Mouse (Mus musculus): ENCODE data around the gene Gm16181. TPM values are rescaled to one million over a fixed set of nuclear protein-coding genes. Genes with fewer than 3 reads are reported as not detected.

The Gm16181 gene
- polyA plus RNA-seq, 1 experiment: not detected

DNA sequence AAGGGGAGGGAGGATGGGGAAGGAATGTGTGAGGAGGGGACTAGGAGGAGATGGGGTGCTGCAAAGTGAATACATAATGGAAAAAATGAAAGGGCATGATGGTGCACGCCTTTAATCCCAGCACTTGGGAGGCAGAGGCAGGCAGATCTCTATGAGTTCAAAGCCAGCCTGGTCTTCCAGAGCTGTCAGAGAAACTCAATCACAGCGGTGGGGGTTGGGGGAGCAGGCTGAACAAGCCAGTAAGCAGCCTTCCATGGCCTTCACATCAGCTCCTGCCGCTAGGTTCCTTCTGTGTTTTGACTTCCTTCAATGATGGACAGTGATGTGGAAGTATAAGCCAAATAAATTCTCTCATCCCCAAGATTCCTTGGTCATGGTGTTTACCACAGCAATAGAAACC is 34.7 kb downstream of the Gm16181 start:
- H3K4me3 ChIP-seq (ENCODE audit: insufficient read depth, poor library complexity, severe bottlenecking): no peak overlapping the region
- H3ac ChIP-seq (ENCODE audit: control insufficient read depth, insufficient read length, low read depth): no peak overlapping the region
- H3K79me3 ChIP-seq (ENCODE audit: low read depth): peaks cover 2% of the 10 kb centered on the region
- no peak for TF ChIP-seq CEBPB (IDR thresholded peaks at IDR 0.05; ENCODE audit: low read depth)
- TF ChIP-seq FOSL1 (IDR thresholded peaks at IDR 0.05; ENCODE audit: insufficient read depth, low read length, poor library complexity, severe bottlenecking): no peak
- TF ChIP-seq MYOG (IDR thresholded peaks at IDR 0.05; ENCODE audit: control insufficient read depth, extremely low read depth, insufficient read length): no peak
- no peak for TF ChIP-seq MAX (IDR thresholded peaks at IDR 0.05)
- TF ChIP-seq CTCF (IDR thresholded peaks at IDR 0.05; ENCODE audit: control insufficient read depth, insufficient read depth, insufficient read length): no peak
- no peak for TF ChIP-seq MYOD1 (IDR thresholded peaks at IDR 0.05; ENCODE audit: control insufficient read depth, insufficient read length, low read depth)
- TF ChIP-seq USF1 (IDR thresholded peaks at IDR 0.05; ENCODE audit: low read depth): no peak
- H3K79me2 ChIP-seq (ENCODE audit: control insufficient read depth, insufficient read depth): peaks cover 10% of the 10 kb centered on the region
- H3K27me3 ChIP-seq (ENCODE audit: control insufficient read depth, insufficient read depth, insufficient read length): no peaks in the 10 kb centered on the region
- peaks cover 41% of the 10 kb centered on the region for H3K36me3 ChIP-seq (ENCODE audit: control insufficient read depth, insufficient read depth)

DNA sequence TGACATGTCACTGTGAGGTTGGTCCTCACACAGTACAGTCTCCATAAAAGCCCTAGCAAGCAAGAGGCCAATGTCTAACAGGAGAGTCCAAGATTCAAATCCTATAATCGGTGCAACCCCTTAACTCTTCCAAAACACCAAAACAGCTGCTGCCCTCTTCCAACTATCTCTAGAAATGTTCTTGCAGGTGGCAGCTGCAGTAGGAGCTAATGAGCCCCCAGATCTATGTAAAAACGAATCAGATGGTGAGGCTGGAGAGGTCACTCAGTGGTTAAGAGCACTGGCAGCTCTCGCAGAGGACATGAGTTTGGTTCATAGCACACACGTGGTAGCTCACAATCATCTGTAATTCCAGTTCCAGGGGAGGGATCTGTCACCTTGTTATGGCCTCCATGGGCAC is 35.1 kb downstream of the Gm16181 start:
- Histone ChIP-seq H3K4me3 (ENCODE audit: insufficient read depth, poor library complexity, severe bottlenecking) (no peak overlapping the region), H3K79me3 (ENCODE audit: low read depth) (peaks cover 2% of the 10 kb centered on the region), H3K36me3 (ENCODE audit: control insufficient read depth, insufficient read depth) (peaks cover 37% of the 10 kb centered on the region), H3K27me3 (ENCODE audit: control insufficient read depth, insufficient read depth, insufficient read length) (no peaks in the 10 kb centered on the region), H3K79me2 (ENCODE audit: control insufficient read depth, insufficient read depth) (peaks cover 6% of the 10 kb centered on the region), H3ac (ENCODE audit: control insufficient read depth, insufficient read length, low read depth) (no peak overlapping the region)
- TF ChIP-seq USF1 (IDR thresholded peaks at IDR 0.05; ENCODE audit: low read depth) (no peak), CEBPB (IDR thresholded peaks at IDR 0.05; ENCODE audit: low read depth) (no peak)

DNA sequence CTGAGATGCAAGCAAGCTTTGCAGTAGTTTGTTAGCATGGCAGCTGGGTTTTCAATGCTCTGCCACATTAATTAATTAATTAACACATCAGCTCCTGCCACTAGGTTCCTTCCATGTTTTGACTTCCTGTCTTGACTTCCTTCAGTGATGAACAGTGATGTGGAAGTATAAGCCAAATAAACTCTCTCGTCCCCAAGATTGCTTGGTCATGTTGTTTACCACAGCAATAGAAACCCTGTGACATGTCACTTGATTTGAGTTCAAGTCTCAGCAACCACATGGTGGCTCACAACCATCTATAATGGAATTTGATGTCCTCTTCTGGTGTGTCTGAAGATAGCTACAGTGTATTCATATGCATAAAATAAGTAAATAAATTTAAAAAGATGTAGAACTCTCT is 36.7 kb downstream of the Gm16181 start:
- no peaks in the 10 kb centered on the region for H3K79me2 ChIP-seq (ENCODE audit: control insufficient read depth, insufficient read depth)
- H3K36me3 ChIP-seq (ENCODE audit: control insufficient read depth, insufficient read depth): peaks cover 22% of the 10 kb centered on the region
- no peak overlapping the region for H3ac ChIP-seq (ENCODE audit: control insufficient read depth, insufficient read length, low read depth)
- no peak for TF ChIP-seq USF1 (IDR thresholded peaks at IDR 0.05; ENCODE audit: low read depth)
- TF ChIP-seq CEBPB (IDR thresholded peaks at IDR 0.05; ENCODE audit: low read depth): no peak
- no peak for TF ChIP-seq MYOG (IDR thresholded peaks at IDR 0.05; ENCODE audit: control insufficient read depth, extremely low read depth, insufficient read length)
- no peak for TF ChIP-seq MAX (IDR thresholded peaks at IDR 0.05)
- no peak for TF ChIP-seq MYOD1 (IDR thresholded peaks at IDR 0.05; ENCODE audit: control insufficient read depth, insufficient read length, low read depth)
- no peak for TF ChIP-seq CTCF (IDR thresholded peaks at IDR 0.05; ENCODE audit: control insufficient read depth, insufficient read depth, insufficient read length)
- no peak for TF ChIP-seq FOSL1 (IDR thresholded peaks at IDR 0.05; ENCODE audit: insufficient read depth, low read length, poor library complexity, severe bottlenecking)
- no peaks in the 10 kb centered on the region for H3K27me3 ChIP-seq (ENCODE audit: control insufficient read depth, insufficient read depth, insufficient read length)
- H3K4me3 ChIP-seq (ENCODE audit: insufficient read depth, poor library complexity, severe bottlenecking): no peak overlapping the region
- H3K79me3 ChIP-seq (ENCODE audit: low read depth): no peaks in the 10 kb centered on the region

DNA sequence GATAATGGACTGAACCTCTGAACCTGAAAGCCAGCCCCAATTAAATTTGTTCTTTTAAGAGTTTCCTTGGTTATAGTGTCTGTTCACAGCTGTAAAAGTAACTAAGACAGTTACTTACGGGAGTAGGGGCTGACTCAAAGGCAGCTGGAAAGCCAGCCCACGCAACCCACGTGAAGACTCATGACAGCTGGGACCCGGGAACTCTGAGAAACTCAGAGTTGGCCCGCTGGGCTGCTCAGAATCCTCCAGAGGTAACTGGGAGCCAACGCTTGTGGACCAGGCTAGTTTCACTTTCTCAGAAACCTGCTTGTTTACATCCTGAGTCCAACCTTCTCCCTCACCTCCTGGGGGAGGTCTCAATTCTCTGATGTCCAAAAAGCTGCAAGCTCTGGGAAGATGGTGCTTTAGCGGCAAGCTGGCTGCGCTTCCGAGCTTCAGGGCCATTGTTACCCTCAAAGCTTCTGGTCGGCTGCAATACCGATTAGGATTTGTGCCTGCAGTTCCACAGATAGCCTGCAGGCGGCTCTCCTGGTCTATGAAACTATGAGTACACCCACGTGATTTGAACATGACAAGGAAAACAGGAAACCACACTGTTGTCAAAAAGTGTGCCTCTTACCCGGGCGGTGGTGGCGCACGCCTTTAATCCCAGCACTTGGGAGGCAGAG is 37.3 kb downstream of the Gm16181 start:
- Histone ChIP-seq H3K79me3 (ENCODE audit: low read depth) (no peaks in the 10 kb centered on the region), H3K4me3 (ENCODE audit: insufficient read depth, poor library complexity, severe bottlenecking) (peak overlapping the region; percentile 30), H3K36me3 (ENCODE audit: control insufficient read depth, insufficient read depth) (peaks cover 16% of the 10 kb centered on the region), H3ac (ENCODE audit: control insufficient read depth, insufficient read length, low read depth) (peak overlapping the region; percentile 85), H3K79me2 (ENCODE audit: control insufficient read depth, insufficient read depth) (no peaks in the 10 kb centered on the region), H3K27me3 (ENCODE audit: control insufficient read depth, insufficient read depth, insufficient read length) (no peaks in the 10 kb centered on the region)
- TF ChIP-seq MAX (IDR thresholded peaks at IDR 0.05): peak; percentile 81
- no peak for TF ChIP-seq CEBPB (IDR thresholded peaks at IDR 0.05; ENCODE audit: low read depth)
- TF ChIP-seq MYOD1 (IDR thresholded peaks at IDR 0.05; ENCODE audit: control insufficient read depth, insufficient read length, low read depth): peak; percentile 66
- peak; percentile 91 for TF ChIP-seq USF1 (IDR thresholded peaks at IDR 0.05; ENCODE audit: low read depth)
- TF ChIP-seq CTCF (IDR thresholded peaks at IDR 0.05; ENCODE audit: control insufficient read depth, insufficient read depth, insufficient read length): peak; percentile 34
- no peak for TF ChIP-seq MYOG (IDR thresholded peaks at IDR 0.05; ENCODE audit: control insufficient read depth, extremely low read depth, insufficient read length)

DNA sequence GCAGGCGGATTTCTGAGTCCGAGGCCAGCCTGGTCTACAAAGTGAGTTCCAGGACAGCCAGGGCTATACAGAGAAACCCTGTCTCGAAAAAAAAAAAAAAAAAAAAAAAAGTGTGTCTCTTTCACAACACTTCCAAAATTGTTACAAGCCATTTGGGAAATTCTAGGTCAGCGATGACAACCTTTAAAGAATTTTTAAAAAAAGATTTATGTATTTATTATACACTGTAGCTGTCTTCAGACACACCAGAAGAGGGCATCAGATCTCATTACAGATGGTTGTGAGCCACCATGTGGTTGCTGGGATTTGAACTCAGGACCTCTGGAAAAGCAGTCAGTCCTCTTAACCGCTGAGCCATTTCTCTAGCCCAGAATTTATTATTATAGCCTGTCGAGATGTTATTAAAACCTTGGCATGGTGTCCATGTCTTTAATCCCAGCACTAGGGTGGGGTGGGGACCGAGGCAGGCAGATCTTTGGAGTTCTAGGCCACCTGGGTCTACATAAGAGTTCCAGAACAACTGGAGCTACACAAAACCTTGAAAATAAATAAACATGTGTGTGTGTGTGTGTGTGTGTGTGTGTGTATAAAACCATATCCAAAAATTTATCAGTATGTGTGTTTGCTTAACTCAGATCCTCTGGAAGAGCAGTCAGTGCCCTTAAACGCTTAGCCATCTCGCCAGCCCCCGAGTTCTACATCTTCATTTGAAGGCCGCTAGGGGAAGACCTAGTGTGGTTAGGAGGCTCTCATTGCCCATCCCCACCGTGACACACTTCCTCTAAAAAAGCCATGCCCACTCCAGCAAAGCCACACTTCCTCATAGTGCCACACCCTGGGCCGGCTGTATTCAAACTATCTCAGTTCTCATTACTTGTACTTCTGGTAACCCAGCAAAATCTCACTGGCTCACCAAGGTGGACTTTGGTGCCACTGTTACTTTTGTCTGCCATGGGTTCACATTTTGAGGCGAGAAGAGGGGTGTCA is 38.2 kb downstream of the Gm16181 start:
- no peak for TF ChIP-seq CEBPB (IDR thresholded peaks at IDR 0.05; ENCODE audit: low read depth)
- TF ChIP-seq MYOG (IDR thresholded peaks at IDR 0.05; ENCODE audit: control insufficient read depth, extremely low read depth, insufficient read length): no peak
- no peak for TF ChIP-seq MAX (IDR thresholded peaks at IDR 0.05)
- no peak for TF ChIP-seq FOSL1 (IDR thresholded peaks at IDR 0.05; ENCODE audit: insufficient read depth, low read length, poor library complexity, severe bottlenecking)
- TF ChIP-seq CTCF (IDR thresholded peaks at IDR 0.05; ENCODE audit: control insufficient read depth, insufficient read depth, insufficient read length): no peak
- no peak for TF ChIP-seq USF1 (IDR thresholded peaks at IDR 0.05; ENCODE audit: low read depth)
- TF ChIP-seq MYOD1 (IDR thresholded peaks at IDR 0.05; ENCODE audit: control insufficient read depth, insufficient read length, low read depth): no peak
- H3K36me3 ChIP-seq (ENCODE audit: control insufficient read depth, insufficient read depth): peaks cover 8% of the 10 kb centered on the region
- no peaks in the 10 kb centered on the region for H3K79me3 ChIP-seq (ENCODE audit: low read depth)
- no peaks in the 10 kb centered on the region for H3K27me3 ChIP-seq (ENCODE audit: control insufficient read depth, insufficient read depth, insufficient read length)
- H3ac ChIP-seq (ENCODE audit: control insufficient read depth, insufficient read length, low read depth): no peak overlapping the region
- H3K79me2 ChIP-seq (ENCODE audit: control insufficient read depth, insufficient read depth): no peaks in the 10 kb centered on the region
- H3K4me3 ChIP-seq (ENCODE audit: insufficient read depth, poor library complexity, severe bottlenecking): no peak overlapping the region

Measured in C2C12 (cell line).